Mouse (Mus musculus) liver, postnatal 0 days (tissue): ENCODE measurements around the gene Trim80.

Experiments
- CTCF ChIP-seq: sonication (generic); IDR thresholded peaks from 2 replicates; pipeline ENCODE4 v1.5.1; 2016; ENCODE audit warnings: antibody characterized with exemption, low read depth
- EP300 ChIP-seq: IDR thresholded peaks from 2 replicates; pipeline ENCODE4 v1.6.1; 2016; ENCODE audit warnings: antibody characterized with exemption, low read depth, mild to moderate bottlenecking

DNA sequence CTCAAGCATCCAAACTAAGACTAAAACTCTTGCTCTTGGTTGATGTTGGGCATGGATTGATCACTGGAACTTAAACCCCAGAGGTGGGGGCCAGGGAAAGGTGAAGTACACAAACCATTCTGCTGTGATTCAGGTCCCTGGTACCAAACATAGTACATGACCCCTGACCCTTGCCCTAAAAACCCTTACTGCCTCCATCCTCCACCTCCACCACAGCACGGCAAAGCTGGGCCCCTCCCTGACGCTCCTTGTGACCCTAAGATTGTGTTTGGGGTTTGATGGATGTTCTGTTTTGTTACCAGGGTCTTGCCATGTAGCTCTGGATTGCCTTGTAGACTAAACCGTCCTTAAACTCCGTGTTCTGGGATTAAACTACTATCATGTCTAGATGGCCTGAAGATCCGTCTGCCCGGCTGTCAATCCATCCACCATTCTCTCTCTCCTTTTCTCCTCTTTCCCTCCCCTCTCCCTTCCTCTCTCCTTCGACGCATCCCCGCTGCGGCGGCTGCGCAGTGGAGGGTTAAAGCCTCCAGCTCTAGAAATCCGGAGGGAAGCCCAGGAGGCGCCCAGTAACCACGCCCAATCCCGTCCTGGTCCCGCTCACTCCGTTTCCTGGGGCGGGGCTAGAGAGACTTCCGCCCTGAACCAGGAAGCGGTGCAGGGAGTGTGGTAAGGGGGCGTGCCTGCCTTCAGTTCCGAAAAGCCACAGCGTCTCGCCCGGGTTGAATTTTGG, 34.8 kb downstream of the Trim80 start, which contains the start of gene Armc7:
- no peak for TF ChIP-seq CTCF
- peak; percentile 7 for TF ChIP-seq EP300
